Mouse (Mus musculus): ENCODE data around the gene Ebf1.

The Ebf1 gene

GRCm38 (mm10) chr11:44744446-44744845 is 127.3 kb downstream of the Ebf1 start:
- DNase-seq, result no peak

- no peak for DNase-seq
Measured at GRCm38 (mm10) chr11:44745946-44746345, 128.8 kb downstream of the Ebf1 start.

GRCm38 (mm10) chr11:44746731-44747130 is 129.6 kb downstream of the Ebf1 start:
- peak; percentile 56 for DNase-seq

GRCm38 (mm10) chr11:44749309-44749708 is 132.2 kb downstream of the Ebf1 start:
- DNase-seq, result no peak

GRCm38 (mm10) chr11:44754336-44754735 is 137.2 kb downstream of the Ebf1 start:
- DNase-seq, result no peak

- DNase-seq, result no peak
Measured at GRCm38 (mm10) chr11:44756321-44756720, 139.2 kb downstream of the Ebf1 start.

GRCm38 (mm10) chr11:44758857-44759256 is 141.7 kb downstream of the Ebf1 start:
- no peak for DNase-seq

GRCm38 (mm10) chr11:44761128-44761996 is 144.2 kb downstream of the Ebf1 start:
- no peak for DNase-seq

- DNase-seq, result no peak
Measured at GRCm38 (mm10) chr11:44763992-44764835, 147.1 kb downstream of the Ebf1 start.

- DNase-seq, result no peak
Measured at GRCm38 (mm10) chr11:44764988-44765387, 147.9 kb downstream of the Ebf1 start.

- no peak for DNase-seq
Measured at GRCm38 (mm10) chr11:44766246-44766645, 149.1 kb downstream of the Ebf1 start.

GRCm38 (mm10) chr11:44767322-44767721 is 150.2 kb downstream of the Ebf1 start:
- DNase-seq, result no peak

GRCm38 (mm10) chr11:44768346-44768745 is 151.2 kb downstream of the Ebf1 start:
- no peak for DNase-seq

GRCm38 (mm10) chr11:44770989-44771564 is 154.0 kb downstream of the Ebf1 start:
- no peak for DNase-seq

- DNase-seq, result no peak
Measured at GRCm38 (mm10) chr11:44774411-44774810, 157.3 kb downstream of the Ebf1 start.

GRCm38 (mm10) chr11:44775549-44775948 is 158.4 kb downstream of the Ebf1 start:
- DNase-seq, result no peak

GRCm38 (mm10) chr11:44776556-44776955 is 159.4 kb downstream of the Ebf1 start:
- no peak for DNase-seq

- no peak for DNase-seq
Measured at GRCm38 (mm10) chr11:44777331-44778310, 160.5 kb downstream of the Ebf1 start.

- DNase-seq, result no peak
Measured at GRCm38 (mm10) chr11:44779030-44779429, 161.9 kb downstream of the Ebf1 start.

GRCm38 (mm10) chr11:44784255-44785029 is 167.3 kb downstream of the Ebf1 start:
- DNase-seq, result no peak

GRCm38 (mm10) chr11:44785063-44785462 is 167.9 kb downstream of the Ebf1 start:
- DNase-seq, result no peak

Data from embryo, embryonic 11 days (tissue).